Mouse (Mus musculus) intestine, postnatal 0 days (tissue): ENCODE measurements at regions not wholly inside any gene's neighbourhood (a gene's known extent, or its start where the extent isn't known, plus 50 kb on each side); places are given as distances from the start of the nearest gene placed in this dataset.
"Not testable (repeated sequence)": the region's sequence is repeated elsewhere in the genome, so short reads cannot be mapped to it uniquely, and the experiment has no call there.

Experiments
- ATAC-seq: fragments of 200-750 bp; cut with Nextera tagmentation; 2 replicates; pipeline ENCODE4 v1.8.0; 2017; ENCODE audit warnings: mild to moderate bottlenecking, moderate TSS enrichment, moderate library complexity
- H3K27ac ChIP-seq: fragments of 300-500 bp; sonication (generic); 2 replicates; pipeline ENCODE4 v1.5.1; 2014; ENCODE audit warnings: mild to moderate bottlenecking, low read depth, low read length, moderate library complexity
- H3K27me3 ChIP-seq: fragments of 300-500 bp; sonication (generic); replicated peaks from 2 replicates; pipeline ENCODE4 v1.6.1; 2014; ENCODE audit warnings: low read length, mixed read lengths; ENCODE audit not compliant: control insufficient read depth, insufficient read depth
- H3K36me3 ChIP-seq: fragments of 300-500 bp; sonication (generic); 2 replicates; pipeline ENCODE4 v1.6.1; 2014; ENCODE audit warnings: mild to moderate bottlenecking, moderate library complexity; ENCODE audit not compliant: control insufficient read depth, insufficient read depth
- H3K4me1 ChIP-seq: fragments of 300-500 bp; sonication (generic); replicated peaks from 2 replicates; pipeline ENCODE4 v1.6.1; 2014; ENCODE audit warnings: antibody characterized with exemption, low read length, mixed read lengths; ENCODE audit not compliant: control insufficient read depth, insufficient read depth
- H3K4me2 ChIP-seq: fragments of 300-500 bp; sonication (generic); replicated peaks from 2 replicates; pipeline ENCODE4 v1.6.1; 2014; ENCODE audit warnings: low read depth, mild to moderate bottlenecking, moderate library complexity
- H3K4me3 ChIP-seq: fragments of 300-500 bp; sonication (generic); 2 replicates; pipeline ENCODE4 v1.5.1; 2014; ENCODE audit warnings: low read depth, low read length
- H3K9ac ChIP-seq: fragments of 300-500 bp; sonication (generic); 2 replicates; pipeline ENCODE4 v1.6.1; 2014; ENCODE audit warnings: mild to moderate bottlenecking, low read depth, low read length
- H3K9me3 ChIP-seq: fragments of 300-500 bp; sonication (generic); 2 replicates; pipeline ENCODE4 v1.6.1; 2016; ENCODE audit warnings: mixed run types; ENCODE audit not compliant: control insufficient read depth
- CTCF ChIP-seq: sonication (generic); IDR thresholded peaks from 2 replicates; pipeline ENCODE4 v1.5.1; 2016; ENCODE audit warnings: low read depth, mild to moderate bottlenecking, control low read depth, antibody characterized with exemption, moderate library complexity
- WGBS: fragments of 180-500 bp; shearing (Covaris S2); extraction: QIAGEN DNeasy Blood & Tissue Kit; methylation state at CpG from one replicate; pipeline ENCODE4 v1.1.7; 2014; 5-methylcytosine and 5-hydroxymethylcytosine counted together

GRCm38 (mm10) chr12:47198609-47199008 is 379.9 kb upstream of the Nova1 start:
- Histone ChIP-seq H3K9ac (no peak overlapping the region), H3K36me3 (no peaks in the 10 kb centered on the region), H3K9me3 (no peaks in the 10 kb centered on the region), H3K4me1 (no peaks in the 10 kb centered on the region), H3K4me3 (no peak overlapping the region), H3K27me3 (no peaks in the 10 kb centered on the region), H3K27ac (no peak overlapping the region), H3K4me2 (no peak overlapping the region)
- 51% methylated on average over 6 of the region's 6 CpGs for WGBS
- TF ChIP-seq CTCF: no peak
- no peak for ATAC-seq

GRCm38 (mm10) chr12:47164736-47165135 is 346.0 kb upstream of the Nova1 start:
- Histone ChIP-seq H3K27ac (no peak overlapping the region), H3K9me3 (no peaks in the 10 kb centered on the region), H3K9ac (no peak overlapping the region), H3K4me3 (no peak overlapping the region), H3K4me2 (no peak overlapping the region; the same call in 1 of the 2 replicates), H3K27me3 (no peaks in the 10 kb centered on the region), H3K4me1 (no peaks in the 10 kb centered on the region), H3K36me3 (no peaks in the 10 kb centered on the region)
- 55% methylated on average over 8 of the region's 8 CpGs for WGBS
- ATAC-seq: no peak
- TF ChIP-seq CTCF: no peak

- Histone ChIP-seq H3K27me3 (no peaks in the 10 kb centered on the region), H3K27ac (no peak overlapping the region), H3K4me1 (no peaks in the 10 kb centered on the region), H3K4me2 (no peak overlapping the region; the same call in 1 of the 2 replicates), H3K4me3 (no peak overlapping the region), H3K36me3 (no peaks in the 10 kb centered on the region), H3K9ac (no peak overlapping the region), H3K9me3 (no peaks in the 10 kb centered on the region)
- WGBS: 36% methylated on average over 15 of the region's 15 CpGs
- ATAC-seq: no peak
- TF ChIP-seq CTCF: no peak
Measured at GRCm38 (mm10) chr12:47164031-47164717, 345.4 kb upstream of the Nova1 start.

GRCm38 (mm10) chr12:47163171-47163570 is 344.4 kb upstream of the Nova1 start:
- H3K9me3 ChIP-seq: no peaks in the 10 kb centered on the region
- no peak overlapping the region for H3K4me2 ChIP-seq
- no peak for TF ChIP-seq CTCF
- no peaks in the 10 kb centered on the region for H3K27me3 ChIP-seq
- ATAC-seq: no peak
- WGBS: 33% methylated on average over 1 of the region's 1 CpGs
- H3K4me1 ChIP-seq: no peaks in the 10 kb centered on the region
- H3K27ac ChIP-seq: no peak overlapping the region
- H3K36me3 ChIP-seq: no peaks in the 10 kb centered on the region
- H3K9ac ChIP-seq: no peak overlapping the region
- H3K4me3 ChIP-seq: no peak overlapping the region

GRCm38 (mm10) chr12:47162624-47163151 is 344.0 kb upstream of the Nova1 start:
- Histone ChIP-seq H3K4me3 (no peak overlapping the region), H3K27me3 (no peaks in the 10 kb centered on the region), H3K27ac (no peak overlapping the region), H3K4me2 (no peak overlapping the region), H3K4me1 (no peaks in the 10 kb centered on the region), H3K9ac (no peak overlapping the region), H3K9me3 (no peaks in the 10 kb centered on the region), H3K36me3 (no peaks in the 10 kb centered on the region)
- WGBS: 23% methylated on average over 6 of the region's 6 CpGs
- no peak for TF ChIP-seq CTCF
- ATAC-seq: no peak

GRCm38 (mm10) chr12:47160626-47161025 is 341.9 kb upstream of the Nova1 start:
- Histone ChIP-seq H3K9ac (no peak overlapping the region), H3K27ac (no peak overlapping the region), H3K36me3 (no peaks in the 10 kb centered on the region), H3K4me2 (no peak overlapping the region), H3K4me3 (no peak overlapping the region), H3K9me3 (no peaks in the 10 kb centered on the region), H3K27me3 (no peaks in the 10 kb centered on the region), H3K4me1 (no peaks in the 10 kb centered on the region)
- 44% methylated on average over 1 of the region's 1 CpGs for WGBS
- no peak for TF ChIP-seq CTCF
- no peak for ATAC-seq

GRCm38 (mm10) chr12:47155916-47156315 is 337.2 kb upstream of the Nova1 start:
- H3K27ac ChIP-seq, H3K36me3 ChIP-seq, ATAC-seq, H3K9me3 ChIP-seq, H3K4me3 ChIP-seq, H3K4me2 ChIP-seq, H3K9ac ChIP-seq, H3K27me3 ChIP-seq, H3K4me1 ChIP-seq: not testable (repeated sequence)
- 19% methylated on average over 2 of the region's 3 CpGs for WGBS
